ENCODE assay signal across 17 mouse cellular contexts in the genomic region with DNA sequence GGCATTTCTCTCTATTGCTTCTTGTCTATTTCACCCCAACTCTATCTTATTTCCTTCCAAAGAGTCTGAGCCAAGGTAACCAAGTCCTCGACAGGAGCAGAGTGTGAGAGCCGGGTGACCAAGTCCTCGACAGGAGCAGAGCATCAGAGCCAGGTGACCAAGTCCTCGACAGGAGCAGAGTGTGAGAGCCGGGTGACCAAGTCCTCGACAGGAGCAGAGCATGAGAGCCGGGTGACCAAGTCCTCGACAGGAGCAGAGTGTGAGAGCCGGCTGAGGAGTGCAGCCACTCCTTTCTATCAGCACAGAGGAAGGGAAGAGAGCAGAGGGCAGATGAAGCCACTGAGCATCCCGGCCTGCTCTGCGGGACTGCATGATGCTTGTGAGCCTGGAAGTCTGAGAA. TPM values are rescaled to one million over a fixed set of nuclear protein-coding genes. Genes with fewer than 3 reads are reported as not detected.
DNase-seq lines count a peak whose midpoint lies in the region; ATAC-seq lines count a peak whose summit lies in the region.
"Had no signal": no experiment of that assay in that cellular context is flagged by ENCODE, and none has a peak within 500 bp of the region (broad histone marks: within the 10 kb centered on the region; RNA-seq: fewer than 3 reads in every experiment).

No protein-coding gene starts in this region.

- H3K4me1 ChIP-seq in heart, embryonic 10.5 days = peaks cover 100% of the 10 kb centered on the region
- peaks cover 94% of the 10 kb centered on the region for H3K4me1 ChIP-seq in kidney, embryonic 15.5 days
- peaks cover 86% of the 10 kb centered on the region for H3K4me1 ChIP-seq in kidney, embryonic 16.5 days (ENCODE audit: insufficient read depth, low read length)
- peaks cover 98% of the 10 kb centered on the region for H3K4me1 ChIP-seq in midbrain, embryonic 13.5 days (replicated peaks)
- H3K4me1 ChIP-seq in midbrain, embryonic 16.5 days (ENCODE audit: control insufficient read depth, insufficient read depth, low read length) = peaks cover 49% of the 10 kb centered on the region

- H3K9ac ChIP-seq in kidney, embryonic 15.5 days = no peak overlapping the region
- no peak overlapping the region for H3K9ac ChIP-seq in kidney, embryonic 16.5 days (replicated peaks; ENCODE audit: low read length)
- no peak overlapping the region for H3K9ac ChIP-seq in midbrain, embryonic 13.5 days (replicated peaks)
- H3K9ac ChIP-seq in midbrain, embryonic 16.5 days (ENCODE audit: low read depth, low read length) = no peak overlapping the region
- H3K9ac ChIP-seq: hindbrain, embryonic 12.5 days; intestine, embryonic 15.5 days; stomach, embryonic 15.5 days had no signal

- 31% methylated on average over 11 of the region's 11 CpGs for WGBS in heart, embryonic 10.5 days
- WGBS in kidney, embryonic 15.5 days = 58% methylated on average over 11 of the region's 11 CpGs
- WGBS in kidney, embryonic 16.5 days = 54% methylated on average over 11 of the region's 11 CpGs
- 37% methylated on average over 11 of the region's 11 CpGs for WGBS in midbrain, embryonic 13.5 days
- WGBS in midbrain, embryonic 16.5 days = 40% methylated on average over 11 of the region's 11 CpGs

- no peak for DNase-seq in heart, embryonic 10.5 days (ENCODE audit: low spot score)
- DNase-seq in heart, postnatal 25 days (ENCODE audit: low spot score) = no peak
- no peak for DNase-seq in gastrocnemius, postnatal 14 days
- DNase-seq: cerebellum, adult 11 months; cerebellum, postnatal 36 days; kidney, postnatal 14 days; liver had no signal

- no peaks in the 10 kb centered on the region for H3K27me3 ChIP-seq in heart, embryonic 10.5 days (ENCODE audit: insufficient read depth, poor library complexity, severe bottlenecking)
- H3K27me3 ChIP-seq in kidney, embryonic 15.5 days = no peaks in the 10 kb centered on the region
- H3K27me3 ChIP-seq in kidney, embryonic 16.5 days (ENCODE audit: insufficient read depth, low read length) = no peaks in the 10 kb centered on the region
- no peaks in the 10 kb centered on the region for H3K27me3 ChIP-seq in midbrain, embryonic 13.5 days
- no peaks in the 10 kb centered on the region for H3K27me3 ChIP-seq in midbrain, embryonic 16.5 days (ENCODE audit: control insufficient read depth, insufficient read depth, low read depth, low read length)
- H3K27me3 ChIP-seq: hindbrain, embryonic 12.5 days; intestine, embryonic 15.5 days; stomach, embryonic 15.5 days had no signal

- intact Hi-C loops in heart, postnatal 25 days (cut with DNase I) = no loop called here
- intact Hi-C loops in gastrocnemius, postnatal 14 days (cut with DNase I; ENCODE audit: low total_unique reads) = no loop called here

- no peak for ATAC-seq in kidney, embryonic 15.5 days (replicated peaks; ENCODE audit: low FRiP score)
- no peak for ATAC-seq in kidney, embryonic 16.5 days (ENCODE audit: low FRiP score, low TSS enrichment)
- ATAC-seq in midbrain, embryonic 13.5 days = no peak
- no peak for ATAC-seq in midbrain, embryonic 16.5 days
- ATAC-seq in erythroid progenitor cell, adult 5-6 weeks (replicated peaks; ENCODE audit: low FRiP score, poor library complexity, severe bottlenecking) = no peak
- ATAC-seq: intestine, embryonic 15.5 days had no signal

- H3K27ac ChIP-seq in heart, embryonic 10.5 days = peak overlapping the region; percentile 88
- peak overlapping the region; percentile 37; the same call in 1 of the 2 replicates for H3K27ac ChIP-seq in kidney, embryonic 15.5 days
- no peak overlapping the region for H3K27ac ChIP-seq in kidney, embryonic 16.5 days (ENCODE audit: low read length)
- peak overlapping the region; percentile 25; the same call in 1 of the 2 replicates for H3K27ac ChIP-seq in midbrain, embryonic 13.5 days
- H3K27ac ChIP-seq in midbrain, embryonic 16.5 days (ENCODE audit: low read length) = no peak overlapping the region
- H3K27ac ChIP-seq: hindbrain, embryonic 12.5 days; intestine, embryonic 15.5 days; stomach, embryonic 15.5 days had no signal

- H3K4me3 ChIP-seq in heart, embryonic 10.5 days = 0 out of 2 replicates have a peak overlapping the region, but pooled peaks have one; percentile 24
- no peak overlapping the region for H3K4me3 ChIP-seq in kidney, embryonic 15.5 days (replicated peaks)
- H3K4me3 ChIP-seq in kidney, embryonic 16.5 days (ENCODE audit: low read length) = no peak overlapping the region
- no peak overlapping the region for H3K4me3 ChIP-seq in midbrain, embryonic 13.5 days (replicated peaks)
- no peak overlapping the region for H3K4me3 ChIP-seq in midbrain, embryonic 16.5 days (ENCODE audit: low read depth, low read length)
- H3K4me3 ChIP-seq: hindbrain, embryonic 12.5 days; intestine, embryonic 15.5 days; myocyte; stomach, embryonic 15.5 days had no signal

- 0 out of 2 replicates have a peak, but pooled peaks cover 2% of the 10 kb centered on the region for H3K36me3 ChIP-seq in heart, embryonic 10.5 days
- no peaks in the 10 kb centered on the region for H3K36me3 ChIP-seq in kidney, embryonic 15.5 days
- H3K36me3 ChIP-seq in kidney, embryonic 16.5 days (ENCODE audit: insufficient read depth, low read length) = no peaks in the 10 kb centered on the region
- H3K36me3 ChIP-seq in midbrain, embryonic 13.5 days = no peaks in the 10 kb centered on the region
- no peaks in the 10 kb centered on the region for H3K36me3 ChIP-seq in midbrain, embryonic 16.5 days (ENCODE audit: control insufficient read depth, insufficient read depth, low read length)
- H3K36me3 ChIP-seq: hindbrain, embryonic 12.5 days; intestine, embryonic 15.5 days; stomach, embryonic 15.5 days had no signal

- H3K9me3 ChIP-seq in heart, embryonic 10.5 days = no peaks in the 10 kb centered on the region
- no peaks in the 10 kb centered on the region for H3K9me3 ChIP-seq in kidney, embryonic 15.5 days (replicated peaks)
- H3K9me3 ChIP-seq in kidney, embryonic 16.5 days (ENCODE audit: low read length) = no peaks in the 10 kb centered on the region
- H3K9me3 ChIP-seq in midbrain, embryonic 13.5 days = no peaks in the 10 kb centered on the region
- no peaks in the 10 kb centered on the region for H3K9me3 ChIP-seq in midbrain, embryonic 16.5 days (replicated peaks; ENCODE audit: control insufficient read depth, low read length, poor library complexity, severe bottlenecking)
- H3K9me3 ChIP-seq: hindbrain, embryonic 12.5 days; intestine, embryonic 15.5 days; stomach, embryonic 15.5 days had no signal

- peak overlapping the region; percentile 5; the same call in 1 of the 2 replicates for H3K4me2 ChIP-seq in kidney, embryonic 15.5 days
- H3K4me2 ChIP-seq in kidney, embryonic 16.5 days (replicated peaks; ENCODE audit: low read depth, low read length) = no peak overlapping the region
- peak overlapping the region; percentile 19 for H3K4me2 ChIP-seq in midbrain, embryonic 13.5 days (replicated peaks)
- no peak overlapping the region for H3K4me2 ChIP-seq in midbrain, embryonic 16.5 days (ENCODE audit: low read length)
- H3K4me2 ChIP-seq: hindbrain, embryonic 12.5 days; intestine, embryonic 15.5 days; stomach, embryonic 15.5 days had no signal

RNA-seq across cellular contexts. Expression of a gene that starts 9.1 kb away (rescaled TPM):
- polyA plus RNA-seq in heart, embryonic 10.5 days (2016; fragmentation: Nextera tagmentation; extraction: Ambion mirVana) = 59.2 and 60.3 TPM in 2 replicates
- total RNA-seq in heart, postnatal 25 days (2021) = 100 to 1,000 TPM; 264 to 283 TPM
- polyA plus RNA-seq in kidney, embryonic 15.5 days (2015; fragmentation: Nextera tagmentation; extraction: Ambion mirVana) = 44.7 and 49.3 TPM in 2 replicates
- 26.5 and 43.9 TPM in 2 replicates for polyA plus RNA-seq in kidney, embryonic 16.5 days (2015; fragmentation: Nextera tagmentation; extraction: Ambion mirVana)
- 29.0 and 36.3 TPM in 2 replicates for polyA plus RNA-seq in midbrain, embryonic 13.5 days (2015; fragmentation: Nextera tagmentation; extraction: Ambion mirVana)
- polyA plus RNA-seq in midbrain, embryonic 16.5 days (2015; fragmentation: Nextera tagmentation; extraction: Ambion mirVana) = 12.6 and 14.9 TPM in 2 replicates
- total RNA-seq in gastrocnemius, postnatal 14 days (2021) = 100 to 1,000 TPM; 151 to 154 TPM
- 30.3 and 36.9 TPM in 2 replicates for total RNA-seq in erythroid progenitor cell, adult 5-6 weeks (2015; ENCODE audit: low replicate concordance)
- total RNA-seq in erythroid progenitor cell, adult 5-6 weeks (2017; ENCODE audit: low replicate concordance) = 16.0 and 23.2 TPM in 2 replicates

RNA-seq across cellular contexts. Expression of a gene that starts 49.6 kb away (rescaled TPM):
- polyA plus RNA-seq in heart, embryonic 10.5 days (2016; fragmentation: Nextera tagmentation; extraction: Ambion mirVana) = 3.1 and 3.9 TPM in 2 replicates
- total RNA-seq in heart, postnatal 25 days (2021) = under 1 TPM; 0.25 to 0.29 TPM
- polyA plus RNA-seq in kidney, embryonic 15.5 days (2015; fragmentation: Nextera tagmentation; extraction: Ambion mirVana) = 5.2 and 6.8 TPM in 2 replicates
- 5.9 and 6.1 TPM in 2 replicates for polyA plus RNA-seq in kidney, embryonic 16.5 days (2015; fragmentation: Nextera tagmentation; extraction: Ambion mirVana)
- 18.3 and 19.2 TPM in 2 replicates for polyA plus RNA-seq in midbrain, embryonic 13.5 days (2015; fragmentation: Nextera tagmentation; extraction: Ambion mirVana)
- polyA plus RNA-seq in midbrain, embryonic 16.5 days (2015; fragmentation: Nextera tagmentation; extraction: Ambion mirVana) = 14.1 and 17.4 TPM in 2 replicates
- total RNA-seq in gastrocnemius, postnatal 14 days (2021) = under 1 TPM; 0.07 to 0.14 TPM
- 25.2 and 25.9 TPM in 2 replicates for total RNA-seq in erythroid progenitor cell, adult 5-6 weeks (2015; ENCODE audit: low replicate concordance)
- total RNA-seq in erythroid progenitor cell, adult 5-6 weeks (2017; ENCODE audit: low replicate concordance) = 14.4 and 23.5 TPM in 2 replicates
- total RNA-seq: gastrocnemius, adult 18-20 months had no signal

Comparison
In these comparisons a context has a peak if more than half of its experiments do, and no peak if none do; other contexts are left out.
1. H3K27ac ChIP-seq: peak in heart, embryonic 10.5 days (single experiment), kidney, embryonic 15.5 days (single experiment) and midbrain, embryonic 13.5 days (single experiment); none in kidney, embryonic 16.5 days (single experiment) and midbrain, embryonic 16.5 days (single experiment).
2. H3K4me2 ChIP-seq: peak in kidney, embryonic 15.5 days (single experiment) and midbrain, embryonic 13.5 days (single experiment); none in kidney, embryonic 16.5 days (single experiment) and midbrain, embryonic 16.5 days (single experiment).